Mouse (Mus musculus): ENCODE data around the gene Klf13. TPM values are rescaled to one million over a fixed set of nuclear protein-coding genes. Genes with fewer than 3 reads are reported as not detected.

The Klf13 gene
- polyA plus RNA-seq, 1 experiment from 2014 or later = 22.1 TPM

DNA sequence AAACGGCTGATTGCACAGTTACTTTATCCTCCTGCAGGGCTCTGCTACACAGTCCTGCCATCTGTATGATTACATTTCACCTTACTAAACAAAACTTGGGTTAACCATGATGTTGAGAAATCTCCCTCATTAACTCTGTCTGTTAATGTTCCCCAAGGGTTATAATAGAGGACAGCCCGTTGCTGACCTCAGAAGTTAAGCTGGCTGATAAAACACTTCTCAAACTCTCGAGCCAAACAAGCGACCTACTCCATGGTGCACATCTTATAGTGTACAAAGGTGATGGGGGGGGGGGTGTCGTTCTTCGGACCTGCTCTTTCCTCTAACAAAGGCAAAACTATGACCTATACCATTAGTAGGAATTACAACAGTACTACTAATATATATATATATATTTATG, 67.0 kb downstream of the Klf13 start:
- no peaks in the 10 kb centered on the region for H3K9me3 ChIP-seq (ENCODE audit: control insufficient read depth, low read length)
- H3K9ac ChIP-seq (ENCODE audit: low read depth, low read length) = no peak overlapping the region
- ATAC-seq = no peak
- 89% methylated on average over 6 of the region's 6 CpGs for WGBS
- no peak overlapping the region for H3K4me3 ChIP-seq (ENCODE audit: low read length)
- no peaks in the 10 kb centered on the region for H3K36me3 ChIP-seq (ENCODE audit: control insufficient read depth, insufficient read depth, low read length)
- no peaks in the 10 kb centered on the region for H3K4me1 ChIP-seq (ENCODE audit: control insufficient read depth, insufficient read depth, low read depth, low read length)
- no peak overlapping the region for H3K4me2 ChIP-seq (ENCODE audit: low read length)
- H3K27ac ChIP-seq (ENCODE audit: low read depth, low read length) = no peak overlapping the region
- H3K27me3 ChIP-seq (replicated peaks; ENCODE audit: control insufficient read depth, insufficient read depth, low read length) = no peaks in the 10 kb centered on the region

DNA sequence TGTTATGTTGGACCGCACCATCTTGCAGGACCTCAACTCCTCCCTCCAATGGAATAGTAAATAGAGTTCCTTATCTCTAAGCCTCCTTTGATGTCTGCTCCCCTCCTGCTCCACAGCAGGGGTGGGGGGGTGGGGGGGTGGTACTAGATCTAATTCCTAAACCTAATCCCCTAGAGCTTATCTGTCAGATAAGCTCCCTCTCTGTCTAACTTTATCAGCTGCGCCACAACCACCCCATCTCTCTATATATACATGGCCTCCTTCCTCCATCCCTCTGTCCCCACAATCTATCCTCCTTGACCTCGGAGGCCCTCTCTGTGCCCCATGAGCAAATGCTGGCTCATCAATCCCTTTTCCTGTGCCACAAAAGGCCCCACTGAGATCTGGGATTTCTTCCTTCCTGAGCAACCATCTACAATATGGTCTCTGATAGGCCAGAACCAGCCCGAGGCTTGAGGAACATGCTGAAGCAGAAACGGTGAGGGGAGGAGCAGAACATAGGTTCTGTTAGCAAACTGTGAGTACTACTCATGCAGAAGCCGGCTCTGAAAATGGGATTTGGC, 70.3 kb downstream of the Klf13 start:
- no peaks in the 10 kb centered on the region for H3K27me3 ChIP-seq (replicated peaks; ENCODE audit: control insufficient read depth, insufficient read depth, low read length)
- H3K9me3 ChIP-seq (ENCODE audit: control insufficient read depth, low read length) = no peaks in the 10 kb centered on the region
- no peaks in the 10 kb centered on the region for H3K4me1 ChIP-seq (ENCODE audit: control insufficient read depth, insufficient read depth, low read depth, low read length)
- no peak for ATAC-seq
- no peak overlapping the region for H3K27ac ChIP-seq (ENCODE audit: low read depth, low read length)
- no peaks in the 10 kb centered on the region for H3K36me3 ChIP-seq (ENCODE audit: control insufficient read depth, insufficient read depth, low read length)
- H3K4me2 ChIP-seq (ENCODE audit: low read length) = no peak overlapping the region
- 80% methylated on average over 6 of the region's 6 CpGs for WGBS
- no peak overlapping the region for H3K9ac ChIP-seq (ENCODE audit: low read depth, low read length)
- no peak overlapping the region for H3K4me3 ChIP-seq (ENCODE audit: low read length)

GRCm38 (mm10) chr7:63865911-63866310, 72.8 kb downstream of the Klf13 start:
- Histone ChIP-seq H3K4me1 (ENCODE audit: control insufficient read depth, insufficient read depth, low read depth, low read length) (no peaks in the 10 kb centered on the region), H3K9ac (ENCODE audit: low read depth, low read length) (no peak overlapping the region), H3K4me3 (ENCODE audit: low read length) (no peak overlapping the region), H3K27ac (ENCODE audit: low read depth, low read length) (no peak overlapping the region), H3K4me2 (ENCODE audit: low read length) (no peak overlapping the region), H3K36me3 (ENCODE audit: control insufficient read depth, insufficient read depth, low read length) (no peaks in the 10 kb centered on the region), H3K9me3 (ENCODE audit: control insufficient read depth, low read length) (no peaks in the 10 kb centered on the region), H3K27me3 (replicated peaks; ENCODE audit: control insufficient read depth, insufficient read depth, low read length) (no peaks in the 10 kb centered on the region)
- ATAC-seq = no peak
- WGBS = 93% methylated on average over 4 of the region's 4 CpGs

GRCm38 (mm10) chr7:63863046-63863445, 75.7 kb downstream of the Klf13 start:
- H3K4me1 ChIP-seq (ENCODE audit: control insufficient read depth, insufficient read depth, low read depth, low read length) = no peaks in the 10 kb centered on the region
- H3K9ac ChIP-seq (ENCODE audit: low read depth, low read length) = no peak overlapping the region
- ATAC-seq = no peak
- 61% methylated on average over 1 of the region's 1 CpGs for WGBS
- H3K4me3 ChIP-seq (ENCODE audit: low read length) = no peak overlapping the region
- no peak overlapping the region for H3K4me2 ChIP-seq (ENCODE audit: low read length)
- no peaks in the 10 kb centered on the region for H3K9me3 ChIP-seq (ENCODE audit: control insufficient read depth, low read length)
- H3K27me3 ChIP-seq (replicated peaks; ENCODE audit: control insufficient read depth, insufficient read depth, low read length) = no peaks in the 10 kb centered on the region
- H3K36me3 ChIP-seq (ENCODE audit: control insufficient read depth, insufficient read depth, low read length) = no peaks in the 10 kb centered on the region
- H3K27ac ChIP-seq (ENCODE audit: low read depth, low read length) = no peak overlapping the region

GRCm38 (mm10) chr7:63861123-63861522, 77.6 kb downstream of the Klf13 start:
- WGBS = 95% methylated on average over 6 of the region's 6 CpGs

GRCm38 (mm10) chr7:63858571-63859152, 80.1 kb downstream of the Klf13 start:
- no peak overlapping the region for H3K27ac ChIP-seq (ENCODE audit: low read depth, low read length)
- no peaks in the 10 kb centered on the region for H3K9me3 ChIP-seq (ENCODE audit: control insufficient read depth, low read length)
- 7% methylated on average over 22 of the region's 22 CpGs for WGBS
- peak; percentile 91 for ATAC-seq
- H3K9ac ChIP-seq (ENCODE audit: low read depth, low read length) = peak overlapping the region; percentile 24; the same call in 1 of the 2 replicates
- peak overlapping the region; percentile 59 for H3K4me2 ChIP-seq (ENCODE audit: low read length)
- no peaks in the 10 kb centered on the region for H3K36me3 ChIP-seq (ENCODE audit: control insufficient read depth, insufficient read depth, low read length)
- H3K4me3 ChIP-seq (ENCODE audit: low read length) = peak overlapping the region; percentile 31
- no peaks in the 10 kb centered on the region for H3K27me3 ChIP-seq (replicated peaks; ENCODE audit: control insufficient read depth, insufficient read depth, low read length)
- no peaks in the 10 kb centered on the region for H3K4me1 ChIP-seq (ENCODE audit: control insufficient read depth, insufficient read depth, low read depth, low read length)

More at GRCm38 (mm10) chr7:63861123-63861522, 77.6 kb downstream of the Klf13 start:
- Histone ChIP-seq H3K9ac (ENCODE audit: low read depth, low read length) (no peak overlapping the region), H3K27ac (ENCODE audit: low read depth, low read length) (no peak overlapping the region), H3K36me3 (ENCODE audit: control insufficient read depth, insufficient read depth, low read length) (no peaks in the 10 kb centered on the region), H3K4me1 (ENCODE audit: control insufficient read depth, insufficient read depth, low read depth, low read length) (no peaks in the 10 kb centered on the region), H3K4me2 (ENCODE audit: low read length) (no peak overlapping the region), H3K9me3 (ENCODE audit: control insufficient read depth, low read length) (no peaks in the 10 kb centered on the region), H3K27me3 (replicated peaks; ENCODE audit: control insufficient read depth, insufficient read depth, low read length) (no peaks in the 10 kb centered on the region), H3K4me3 (ENCODE audit: low read length) (no peak overlapping the region)
- no peak for ATAC-seq

GRCm38 (mm10) chr7:63857771-63858417, 80.8 kb downstream of the Klf13 start:
- H3K4me1 ChIP-seq (ENCODE audit: control insufficient read depth, insufficient read depth, low read depth, low read length) = no peaks in the 10 kb centered on the region

DNA sequence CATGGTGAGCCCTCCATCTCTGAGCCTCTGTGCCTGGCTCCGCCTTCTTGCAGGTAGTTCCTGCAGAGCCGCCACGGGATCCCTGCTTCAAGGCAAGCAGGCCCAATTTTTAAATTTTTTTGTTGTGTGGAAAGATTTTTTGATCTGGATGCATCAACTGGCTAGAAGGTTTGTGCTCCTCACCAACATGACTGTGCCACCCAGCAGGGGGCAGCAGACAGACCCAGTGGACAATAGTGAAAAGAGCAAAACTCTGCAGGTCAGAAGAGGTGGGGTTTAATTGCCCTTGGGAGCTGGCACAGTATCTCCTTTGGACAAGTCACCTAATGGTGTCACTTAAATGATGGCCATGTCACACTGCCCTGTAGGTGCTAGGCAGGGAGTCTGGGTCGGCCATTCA, 83.4 kb downstream of the Klf13 start:
- Histone ChIP-seq H3K9ac (ENCODE audit: low read depth, low read length) (no peak overlapping the region), H3K27me3 (replicated peaks; ENCODE audit: control insufficient read depth, insufficient read depth, low read length) (no peaks in the 10 kb centered on the region), H3K36me3 (ENCODE audit: control insufficient read depth, insufficient read depth, low read length) (no peaks in the 10 kb centered on the region), H3K4me2 (ENCODE audit: low read length) (no peak overlapping the region), H3K4me1 (ENCODE audit: control insufficient read depth, insufficient read depth, low read depth, low read length) (no peaks in the 10 kb centered on the region), H3K27ac (ENCODE audit: low read depth, low read length) (no peak overlapping the region), H3K9me3 (ENCODE audit: control insufficient read depth, low read length) (no peaks in the 10 kb centered on the region), H3K4me3 (ENCODE audit: low read length) (no peak overlapping the region)
- WGBS = 80% methylated on average over 4 of the region's 4 CpGs
- ATAC-seq = no peak

More at GRCm38 (mm10) chr7:63857771-63858417, 80.8 kb downstream of the Klf13 start:
- ATAC-seq = peak; percentile 21; the same call in 1 of the 2 replicates
- Histone ChIP-seq H3K36me3 (ENCODE audit: control insufficient read depth, insufficient read depth, low read length) (no peaks in the 10 kb centered on the region), H3K27ac (ENCODE audit: low read depth, low read length) (no peak overlapping the region), H3K4me2 (ENCODE audit: low read length) (no peak overlapping the region), H3K9me3 (ENCODE audit: control insufficient read depth, low read length) (no peaks in the 10 kb centered on the region), H3K27me3 (replicated peaks; ENCODE audit: control insufficient read depth, insufficient read depth, low read length) (no peaks in the 10 kb centered on the region), H3K4me3 (ENCODE audit: low read length) (no peak overlapping the region), H3K9ac (ENCODE audit: low read depth, low read length) (no peak overlapping the region)
- WGBS = 82% methylated on average over 17 of the region's 17 CpGs

- 0 out of 2 replicates have a peak, but pooled peaks have one; percentile 58 for ATAC-seq
- H3K27me3 ChIP-seq (replicated peaks; ENCODE audit: control insufficient read depth, insufficient read depth, low read length) = no peaks in the 10 kb centered on the region
- H3K4me1 ChIP-seq (ENCODE audit: control insufficient read depth, insufficient read depth, low read depth, low read length) = no peaks in the 10 kb centered on the region
- H3K36me3 ChIP-seq (ENCODE audit: control insufficient read depth, insufficient read depth, low read length) = no peaks in the 10 kb centered on the region
- H3K9me3 ChIP-seq (ENCODE audit: control insufficient read depth, low read length) = no peaks in the 10 kb centered on the region
- H3K9ac ChIP-seq (ENCODE audit: low read depth, low read length) = no peak overlapping the region
- no peak overlapping the region for H3K4me3 ChIP-seq (ENCODE audit: low read length)
- WGBS = 63% methylated on average over 7 of the region's 7 CpGs
- no peak overlapping the region for H3K4me2 ChIP-seq (ENCODE audit: low read length)
- H3K27ac ChIP-seq (ENCODE audit: low read depth, low read length) = no peak overlapping the region
These were observed 86.7 kb downstream of the Klf13 start for GRCm38 (mm10) chr7:63851841-63852533.
